Mouse (Mus musculus) liver, embryonic 11.5 days (tissue): Measurements from ENCODE around the gene Ptcd2. TPM values are rescaled to one million over a fixed set of nuclear protein-coding genes. Genes with fewer than 3 reads are reported as not detected.

ENCODE experiments used
- ATAC-seq: fragments of 200-750 bp; cut with Nextera tagmentation; replicated peaks from 2 replicates; pipeline ENCODE4 v1.8.0; 2017; ENCODE audit warnings: moderate number of reproducible peaks, mild to moderate bottlenecking, moderate TSS enrichment, moderate library complexity; ENCODE audit not compliant: low FRiP score
- DNase-seq: peaks from one replicate; pipeline ENCODE4 v3.0.0-alpha.2; 2017; ENCODE audit warnings: low spot score
- H3K27ac ChIP-seq: fragments of 300-500 bp; sonication (generic); 2 replicates; pipeline ENCODE4 v1.5.1; 2014; ENCODE audit warnings: mild to moderate bottlenecking, low read depth, low read length, control low read depth
- H3K27me3 ChIP-seq: fragments of 300-500 bp; sonication (generic); replicated peaks from 2 replicates; pipeline ENCODE4 v1.6.1; 2014; ENCODE audit warnings: low read length, mixed read lengths; ENCODE audit not compliant: control insufficient read depth, insufficient read depth
- H3K36me3 ChIP-seq: fragments of 300-500 bp; sonication (generic); 2 replicates; pipeline ENCODE4 v1.6.1; 2014; ENCODE audit warnings: mild to moderate bottlenecking, low read length, moderate library complexity, mixed read lengths; ENCODE audit not compliant: control insufficient read depth, insufficient read depth
- H3K4me1 ChIP-seq: fragments of 300-500 bp; sonication (generic); replicated peaks from 2 replicates; pipeline ENCODE4 v1.6.1; 2014; ENCODE audit warnings: low read length, mixed read lengths; ENCODE audit not compliant: control insufficient read depth, insufficient read depth
- H3K4me2 ChIP-seq: fragments of 300-500 bp; sonication (generic); 2 replicates; pipeline ENCODE4 v1.6.1; 2014; ENCODE audit warnings: mild to moderate bottlenecking, control low read depth, moderate library complexity
- H3K4me3 ChIP-seq: fragments of 300-500 bp; sonication (generic); 2 replicates; pipeline ENCODE4 v1.5.1; 2014; ENCODE audit warnings: low read depth, low read length, control low read depth
- H3K9ac ChIP-seq: fragments of 300-500 bp; sonication (generic); 2 replicates; pipeline ENCODE4 v1.6.1; 2014; ENCODE audit warnings: low read depth, low read length, control low read depth
- H3K9me3 ChIP-seq: fragments of 300-500 bp; sonication (generic); 2 replicates; pipeline ENCODE4 v1.6.1; 2016; ENCODE audit warnings: low read length, inconsistent platforms, mixed read lengths; ENCODE audit not compliant: control insufficient read depth
- WGBS: fragments of 180-500 bp; shearing (Covaris S2); extraction: QIAGEN DNeasy Blood & Tissue Kit; methylation state at CpG from one replicate; pipeline ENCODE4 v1.1.7; 2014; 5-methylcytosine and 5-hydroxymethylcytosine counted together
- polyA plus RNA-seq: library from polyadenylated mRNA; unstranded; fragments of >200 nt; fragmentation: Nextera tagmentation; extraction: Ambion mirVana; gene quantifications from 2 replicates; pipeline ENCODE4 v1.2.1, GENCODE M21; 2014

The Ptcd2 gene
- polyA plus RNA-seq, 1 experiment from 2014 or later = 73.1 TPM

- no peak overlapping the region for H3K4me2 ChIP-seq
- peaks cover 16% of the 10 kb centered on the region; the same call in 1 of the 2 replicates for H3K36me3 ChIP-seq
- no peaks in the 10 kb centered on the region for H3K4me1 ChIP-seq
- no peaks in the 10 kb centered on the region for H3K27me3 ChIP-seq
- WGBS = 73% methylated on average over 4 of the region's 4 CpGs
- H3K27ac ChIP-seq = no peak overlapping the region
- ATAC-seq (no peak), DNase-seq (no peak)
- no peaks in the 10 kb centered on the region for H3K9me3 ChIP-seq
- H3K4me3 ChIP-seq = no peak overlapping the region
- no peak overlapping the region for H3K9ac ChIP-seq
These were observed 19.4 kb upstream of the Ptcd2 start for GRCm38 (mm10) chr13:99363866-99364265.

DNA sequence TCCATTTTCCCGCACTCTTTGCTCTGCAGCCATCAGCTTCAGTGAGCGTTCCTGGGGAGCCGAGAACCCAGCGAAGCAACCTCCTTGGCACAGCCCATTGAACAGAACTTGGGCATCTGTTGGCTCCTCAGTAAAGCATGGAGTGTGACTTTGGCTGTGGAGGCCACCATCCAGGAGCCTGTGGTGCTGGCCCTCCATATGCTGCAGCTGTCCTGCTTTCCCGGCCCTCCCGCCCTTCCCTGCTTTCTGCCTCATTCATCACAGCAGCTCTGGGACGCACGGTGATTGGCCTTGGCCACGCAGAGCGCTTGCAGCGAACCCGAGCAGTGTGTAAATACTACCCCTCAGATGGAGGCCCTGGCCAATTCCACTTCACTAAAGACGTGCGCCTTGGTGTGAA lies 14.4 kb upstream of the Ptcd2 start:
- no peak overlapping the region for H3K27ac ChIP-seq
- H3K4me3 ChIP-seq = no peak overlapping the region
- ATAC-seq = no peak
- H3K9ac ChIP-seq = no peak overlapping the region
- peaks cover 11% of the 10 kb centered on the region; the same call in 1 of the 2 replicates for H3K36me3 ChIP-seq
- H3K9me3 ChIP-seq = no peaks in the 10 kb centered on the region
- DNase-seq = no peak
- H3K4me2 ChIP-seq = no peak overlapping the region
- H3K27me3 ChIP-seq = no peaks in the 10 kb centered on the region
- H3K4me1 ChIP-seq = peaks cover 7% of the 10 kb centered on the region; the same call in 1 of the 2 replicates
- 86% methylated on average over 14 of the region's 14 CpGs for WGBS

DNA sequence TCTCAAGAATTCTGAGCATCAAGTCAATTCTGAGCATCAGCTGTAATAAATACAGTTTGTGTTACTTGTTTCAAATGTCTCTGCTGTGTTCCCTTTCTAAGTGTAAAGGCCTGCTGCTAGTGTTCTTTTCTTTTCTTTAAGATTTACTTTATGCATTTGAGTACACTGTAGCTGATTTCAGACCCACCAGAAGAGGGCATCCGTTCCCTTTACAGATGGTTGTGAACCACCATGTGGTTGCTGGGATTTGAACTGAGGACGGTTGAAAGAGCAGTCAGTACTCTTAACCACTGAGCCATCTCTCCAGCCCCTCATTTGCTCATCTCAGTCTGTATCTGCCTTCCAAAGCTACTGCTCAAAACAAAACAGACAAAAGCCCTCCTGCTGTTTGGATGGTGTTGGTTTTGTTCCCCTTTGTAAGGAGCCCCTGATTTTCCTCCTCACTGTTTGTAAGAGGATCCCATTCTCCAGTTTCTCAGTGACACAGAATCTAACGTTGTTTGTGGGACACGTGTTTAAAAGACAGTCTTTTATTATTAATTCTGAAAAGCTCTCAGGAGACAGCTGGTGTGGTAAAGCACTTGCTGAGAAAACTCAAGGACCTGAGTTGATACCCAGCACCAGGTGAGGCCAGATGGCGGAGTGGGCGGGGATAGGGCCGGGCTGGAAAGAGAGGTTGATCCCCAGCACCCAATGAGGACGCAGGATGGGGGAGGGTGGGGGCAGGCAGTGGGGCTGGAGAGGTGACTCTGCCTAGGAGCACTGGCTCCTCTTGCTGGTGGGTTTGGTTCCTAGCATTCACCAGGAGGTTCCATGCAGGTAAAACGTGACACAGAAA lies 12.1 kb upstream of the Ptcd2 start:
- Histone ChIP-seq H3K27me3 (no peaks in the 10 kb centered on the region), H3K4me1 (peaks cover 9% of the 10 kb centered on the region; the same call in 1 of the 2 replicates), H3K4me2 (no peak overlapping the region), H3K27ac (no peak overlapping the region), H3K9me3 (no peaks in the 10 kb centered on the region), H3K4me3 (no peak overlapping the region), H3K36me3 (peaks cover 6% of the 10 kb centered on the region; the same call in 1 of the 2 replicates), H3K9ac (no peak overlapping the region)
- DNase-seq (no peak), ATAC-seq (no peak)
- 59% methylated on average over 9 of the region's 9 CpGs for WGBS

GRCm38 (mm10) chr13:99355861-99356260 lies 11.4 kb upstream of the Ptcd2 start:
- DNase-seq (no peak), ATAC-seq (no peak)
- 58% methylated on average over 7 of the region's 7 CpGs for WGBS
- H3K9ac ChIP-seq = no peak overlapping the region
- no peaks in the 10 kb centered on the region for H3K27me3 ChIP-seq
- H3K36me3 ChIP-seq = peaks cover 8% of the 10 kb centered on the region; the same call in 1 of the 2 replicates
- no peaks in the 10 kb centered on the region for H3K9me3 ChIP-seq
- H3K4me3 ChIP-seq = no peak overlapping the region
- H3K4me2 ChIP-seq = no peak overlapping the region
- peaks cover 9% of the 10 kb centered on the region; the same call in 1 of the 2 replicates for H3K4me1 ChIP-seq
- no peak overlapping the region; the same call in 1 of the 2 replicates for H3K27ac ChIP-seq

DNA sequence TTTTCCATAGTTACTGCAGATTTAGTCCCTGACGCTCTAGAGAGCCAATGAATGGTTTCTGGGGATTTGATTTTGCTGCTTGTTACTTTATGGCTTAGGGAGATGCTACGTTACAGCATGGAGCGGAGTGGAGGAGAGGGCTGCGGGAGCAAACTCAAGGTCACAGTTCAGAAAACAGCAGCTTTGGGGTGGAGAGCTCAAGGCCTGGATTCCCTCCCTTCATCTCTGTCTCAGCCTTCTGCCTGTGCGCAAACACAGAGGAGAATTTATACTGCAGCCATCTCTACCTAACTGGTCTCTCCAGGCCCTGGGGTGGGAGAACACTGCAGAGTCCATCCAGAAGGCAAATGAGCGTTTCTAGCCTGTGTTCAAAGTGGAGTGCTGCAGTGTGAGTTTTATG lies 10.6 kb upstream of the Ptcd2 start:
- Histone ChIP-seq H3K4me2 (no peak overlapping the region), H3K9ac (no peak overlapping the region), H3K36me3 (peaks cover 9% of the 10 kb centered on the region; the same call in 1 of the 2 replicates), H3K9me3 (no peaks in the 10 kb centered on the region), H3K4me1 (peaks cover 9% of the 10 kb centered on the region; the same call in 1 of the 2 replicates), H3K4me3 (no peak overlapping the region), H3K27me3 (no peaks in the 10 kb centered on the region), H3K27ac (no peak overlapping the region; the same call in 1 of the 2 replicates)
- WGBS = 85% methylated on average over 6 of the region's 6 CpGs
- no peak for ATAC-seq
- DNase-seq = no peak

DNA sequence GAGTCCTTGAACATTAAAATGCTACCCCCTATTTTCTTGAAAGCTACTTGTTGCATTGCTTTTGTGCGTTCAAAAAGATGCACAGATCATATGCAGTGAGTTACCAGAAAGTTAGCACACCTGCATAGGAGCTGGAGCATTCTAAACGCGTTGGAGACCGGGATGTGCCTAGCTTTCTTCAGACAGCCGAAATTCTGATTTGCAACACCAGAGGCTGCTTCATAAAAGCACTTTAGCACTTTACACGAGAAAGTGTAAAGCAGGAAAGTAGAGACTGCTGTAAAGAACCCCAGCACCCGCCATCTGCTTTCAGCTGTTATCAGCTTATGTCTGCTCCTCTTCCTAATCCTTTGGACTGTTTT lies 9.0 kb upstream of the Ptcd2 start:
- H3K36me3 ChIP-seq = peaks cover 6% of the 10 kb centered on the region; the same call in 1 of the 2 replicates
- DNase-seq (no peak), ATAC-seq (no peak)
- H3K4me3 ChIP-seq = peak overlapping the region; percentile 42
- peak overlapping the region; percentile 76 for H3K4me2 ChIP-seq
- H3K27ac ChIP-seq = peak overlapping the region; percentile 75
- peaks cover 9% of the 10 kb centered on the region; the same call in 1 of the 2 replicates for H3K4me1 ChIP-seq
- no peaks in the 10 kb centered on the region for H3K9me3 ChIP-seq
- peak overlapping the region; percentile 68 for H3K9ac ChIP-seq
- H3K27me3 ChIP-seq = no peaks in the 10 kb centered on the region
- WGBS = 26% methylated on average over 7 of the region's 7 CpGs

DNA sequence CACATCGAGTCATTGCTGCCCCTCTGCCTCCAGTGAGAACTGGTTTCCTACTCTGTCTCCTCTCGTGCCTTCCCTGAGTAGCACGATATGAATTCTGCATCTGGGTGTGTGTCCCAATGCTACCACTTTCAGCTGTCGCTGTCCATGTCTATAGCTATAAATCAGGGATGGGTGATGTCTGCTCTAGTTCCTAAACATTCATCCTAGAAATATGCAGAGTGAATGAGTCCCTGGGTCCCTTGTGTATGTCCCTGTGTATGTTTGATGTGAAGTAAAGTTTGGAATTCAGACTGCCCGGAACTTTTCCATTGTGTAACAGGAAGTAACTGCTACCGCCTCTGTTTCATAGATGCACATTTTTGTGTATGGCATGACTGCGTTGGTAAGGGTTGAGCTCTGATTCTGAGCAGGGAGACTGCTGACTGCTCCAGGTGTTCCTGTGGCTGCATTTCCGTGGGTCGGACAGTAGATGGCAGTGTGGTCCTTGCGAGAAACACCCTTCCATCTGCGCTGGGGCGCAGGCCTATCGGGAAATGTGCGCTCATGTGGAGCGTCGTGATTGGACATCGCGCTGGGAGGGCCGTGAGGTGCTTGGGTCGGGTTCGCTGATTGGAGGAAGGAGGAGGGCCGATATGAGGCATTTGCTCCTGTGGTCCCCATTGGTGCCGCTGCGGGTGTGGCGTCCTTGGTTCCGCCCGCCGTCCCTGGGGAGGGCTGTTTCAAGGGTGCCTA lies 8.4 kb upstream of the Ptcd2 start:
- Histone ChIP-seq H3K4me1 (peaks cover 9% of the 10 kb centered on the region; the same call in 1 of the 2 replicates), H3K4me2 (peak overlapping the region; percentile 76), H3K36me3 (peaks cover 9% of the 10 kb centered on the region; the same call in 1 of the 2 replicates), H3K27me3 (no peaks in the 10 kb centered on the region), H3K27ac (peak overlapping the region; percentile 75), H3K4me3 (peak overlapping the region; percentile 42), H3K9me3 (no peaks in the 10 kb centered on the region), H3K9ac (peak overlapping the region; percentile 68)
- DNase-seq (peak; percentile 87), ATAC-seq (peak; percentile 99)
- WGBS = 11% methylated on average over 28 of the region's 28 CpGs

- Histone ChIP-seq H3K9ac (no peak overlapping the region), H3K4me2 (no peak overlapping the region), H3K4me1 (peaks cover 9% of the 10 kb centered on the region; the same call in 1 of the 2 replicates), H3K4me3 (no peak overlapping the region), H3K27ac (no peak overlapping the region), H3K9me3 (no peaks in the 10 kb centered on the region), H3K27me3 (no peaks in the 10 kb centered on the region), H3K36me3 (peaks cover 5% of the 10 kb centered on the region; the same call in 1 of the 2 replicates)
- DNase-seq (no peak), ATAC-seq (no peak)
- WGBS = 64% methylated on average over 3 of the region's 3 CpGs
These were observed 7.1 kb upstream of the Ptcd2 start for GRCm38 (mm10) chr13:99351596-99351995.
